Mouse (Mus musculus): ENCODE measurements at regions not wholly inside any gene's neighbourhood (a gene's known extent, or its start where the extent isn't known, plus 50 kb on each side); places are given as distances from the start of the nearest gene placed in this dataset.
"Not testable (repeated sequence)": the region's sequence is repeated elsewhere in the genome, so short reads cannot be mapped to it uniquely, and the experiment has no call there.

- no peak for DNase-seq (ENCODE audit: low spot score)
These were observed 401.9 kb downstream of the Edem1 start for GRCm38 (mm10) chr6:109230391-109230790.

GRCm38 (mm10) chr6:109233426-109233825 lies 405.0 kb downstream of the Edem1 start:
- TF ChIP-seq POLR2A (IDR thresholded peaks at IDR 0.05; ENCODE audit: borderline replicate concordance, extremely low read depth, insufficient read depth, insufficient read length) = no peak
- no peak for ATAC-seq (ENCODE audit: low FRiP score, low read depth)
- no peak overlapping the region for H3K4me3 ChIP-seq (replicated peaks; ENCODE audit: low read length)
- no peak overlapping the region for H3K4me2 ChIP-seq (replicated peaks; ENCODE audit: low read depth, low read length, severe bottlenecking)
- no peaks in the 10 kb centered on the region for H3K36me3 ChIP-seq (ENCODE audit: control insufficient read depth, insufficient read depth, low read length)
- H3K4me1 ChIP-seq (ENCODE audit: control insufficient read depth, insufficient read depth, low read length) = no peaks in the 10 kb centered on the region
- WGBS = 73% methylated on average over 3 of the region's 3 CpGs
- no peaks in the 10 kb centered on the region for H3K9me3 ChIP-seq (ENCODE audit: control insufficient read depth, low read length)
- H3K9ac ChIP-seq (ENCODE audit: low read depth, low read length, severe bottlenecking) = no peak overlapping the region
- no peak overlapping the region for H3K27ac ChIP-seq (replicated peaks; ENCODE audit: low read depth, low read length)
- no peak for DNase-seq (ENCODE audit: low spot score)
- no peaks in the 10 kb centered on the region for H3K27me3 ChIP-seq (ENCODE audit: control insufficient read depth, insufficient read depth, low read length)

More at GRCm38 (mm10) chr6:109230391-109230790, 401.9 kb downstream of the Edem1 start:
- H3K4me2 ChIP-seq (replicated peaks; ENCODE audit: low read depth, low read length, severe bottlenecking) = no peak overlapping the region
- H3K27me3 ChIP-seq (ENCODE audit: control insufficient read depth, insufficient read depth, low read length) = no peaks in the 10 kb centered on the region
- no peaks in the 10 kb centered on the region for H3K9me3 ChIP-seq (ENCODE audit: control insufficient read depth, low read length)
- H3K27ac ChIP-seq (replicated peaks; ENCODE audit: low read depth, low read length) = no peak overlapping the region
- no peaks in the 10 kb centered on the region for H3K4me1 ChIP-seq (ENCODE audit: control insufficient read depth, insufficient read depth, low read length)
- H3K4me3 ChIP-seq (replicated peaks; ENCODE audit: low read length) = no peak overlapping the region
- no peak for ATAC-seq (ENCODE audit: low FRiP score, low read depth)
- TF ChIP-seq POLR2A (IDR thresholded peaks at IDR 0.05; ENCODE audit: borderline replicate concordance, extremely low read depth, insufficient read depth, insufficient read length) = no peak
- H3K36me3 ChIP-seq (ENCODE audit: control insufficient read depth, insufficient read depth, low read length) = no peaks in the 10 kb centered on the region
- H3K9ac ChIP-seq (ENCODE audit: low read depth, low read length, severe bottlenecking) = no peak overlapping the region
- 95% methylated on average over 6 of the region's 6 CpGs for WGBS

GRCm38 (mm10) chr6:109245666-109246065 lies 417.2 kb downstream of the Edem1 start:
- DNase-seq (ENCODE audit: low spot score) (no peak), ATAC-seq (ENCODE audit: low FRiP score, low read depth) (no peak)
- no peak overlapping the region for H3K27ac ChIP-seq (replicated peaks; ENCODE audit: low read depth, low read length)
- H3K9ac ChIP-seq (ENCODE audit: low read depth, low read length, severe bottlenecking) = no peak overlapping the region
- no peaks in the 10 kb centered on the region for H3K36me3 ChIP-seq (ENCODE audit: control insufficient read depth, insufficient read depth, low read length)
- H3K4me3 ChIP-seq (replicated peaks; ENCODE audit: low read length) = no peak overlapping the region
- H3K4me2 ChIP-seq (replicated peaks; ENCODE audit: low read depth, low read length, severe bottlenecking) = no peak overlapping the region
- H3K9me3 ChIP-seq (ENCODE audit: control insufficient read depth, low read length) = no peaks in the 10 kb centered on the region
- WGBS = 65% methylated on average over 2 of the region's 2 CpGs
- TF ChIP-seq POLR2A (IDR thresholded peaks at IDR 0.05; ENCODE audit: borderline replicate concordance, extremely low read depth, insufficient read depth, insufficient read length) = no peak
- no peaks in the 10 kb centered on the region for H3K27me3 ChIP-seq (ENCODE audit: control insufficient read depth, insufficient read depth, low read length)
- no peaks in the 10 kb centered on the region for H3K4me1 ChIP-seq (ENCODE audit: control insufficient read depth, insufficient read depth, low read length)

DNA sequence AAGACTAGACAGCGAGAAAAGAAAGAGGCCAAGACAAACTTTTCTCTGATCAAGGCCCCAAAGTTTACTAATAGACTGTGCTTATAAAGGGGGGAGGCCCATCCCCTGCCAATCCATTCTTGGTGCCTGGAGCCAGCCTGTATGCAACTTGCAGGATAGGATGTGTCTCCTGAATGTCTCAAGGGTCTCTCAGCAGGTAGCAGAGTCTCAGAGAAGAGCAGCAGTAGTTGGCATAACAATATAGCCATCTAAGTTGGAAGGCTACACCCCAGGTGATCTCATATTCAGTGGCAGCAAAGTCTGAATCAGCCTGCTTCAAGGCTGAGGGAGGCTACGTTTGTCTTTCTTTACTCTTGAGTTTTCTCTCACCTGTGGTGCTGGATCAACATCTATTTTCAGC lies 418.1 kb downstream of the Edem1 start:
- not testable (repeated sequence) for DNase-seq (ENCODE audit: low spot score); H3K4me2 ChIP-seq (replicated peaks; ENCODE audit: low read depth, low read length, severe bottlenecking); H3K27me3 ChIP-seq (ENCODE audit: control insufficient read depth, insufficient read depth, low read length); H3K9me3 ChIP-seq (ENCODE audit: control insufficient read depth, low read length); H3K4me3 ChIP-seq (replicated peaks; ENCODE audit: low read length); H3K4me1 ChIP-seq (ENCODE audit: control insufficient read depth, insufficient read depth, low read length); ATAC-seq (ENCODE audit: low FRiP score, low read depth); H3K27ac ChIP-seq (replicated peaks; ENCODE audit: low read depth, low read length); H3K36me3 ChIP-seq (ENCODE audit: control insufficient read depth, insufficient read depth, low read length); H3K9ac ChIP-seq (ENCODE audit: low read depth, low read length, severe bottlenecking)
- 33% methylated on average over 2 of the region's 2 CpGs for WGBS

All from limb, embryonic 14.5 days (tissue).